Mouse (Mus musculus): ENCODE measurements at regions not wholly inside any gene's neighbourhood (a gene's known extent, or its start where the extent isn't known, plus 50 kb on each side); places are given as distances from the start of the nearest gene placed in this dataset.

- WGBS, result 87% methylated on average over 1 of the region's 1 CpGs
Measured at GRCm38 (mm10) chr15:29104541-29104940, 901.0 kb downstream of the Dnah5 start.

DNA sequence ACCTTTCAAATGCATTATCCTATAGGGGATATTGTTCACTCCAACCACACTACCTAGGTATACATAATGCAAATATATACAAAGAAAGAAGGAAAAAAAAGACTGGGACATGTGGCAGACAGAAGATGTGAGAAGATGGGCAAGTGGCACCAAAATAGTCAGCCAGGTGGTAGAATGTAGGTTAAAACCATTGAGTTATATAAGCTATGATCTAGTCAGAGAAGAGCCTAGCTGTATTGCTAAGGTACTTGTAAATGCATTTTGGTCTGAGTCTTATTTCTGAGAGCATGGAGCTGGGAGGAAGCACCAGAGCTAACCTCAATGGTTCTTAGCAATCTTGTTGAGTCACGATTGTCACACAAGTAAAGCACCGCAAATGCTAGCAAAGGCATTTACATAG, 943.1 kb downstream of the Dnah5 start:
- H3K27me3 ChIP-seq (ENCODE audit: control insufficient read depth, insufficient read depth, low read length), result no peaks in the 10 kb centered on the region
- no peaks in the 10 kb centered on the region for H3K36me3 ChIP-seq (ENCODE audit: control insufficient read depth, insufficient read depth, low read length)
- H3K4me3 ChIP-seq (ENCODE audit: extremely low read depth, insufficient read depth, insufficient read length), result no peak overlapping the region
- WGBS, result 89% methylated on average over 2 of the region's 2 CpGs
- TF ChIP-seq POLR2A (IDR thresholded peaks at IDR 0.05; ENCODE audit: low read depth, low read length) (no peak), CTCF (IDR thresholded peaks at IDR 0.05; ENCODE audit: extremely low read depth, insufficient read depth, insufficient read length, insufficient replicate concordance) (no peak)
- DNase-seq (ENCODE audit: low read depth in 1 of 2, low spot score in 2 of 2), result no peak
- H3K27ac ChIP-seq (ENCODE audit: insufficient read depth, low read length), result no peak overlapping the region
- H3K4me1 ChIP-seq (ENCODE audit: control insufficient read depth, insufficient read depth, insufficient read length), result no peaks in the 10 kb centered on the region

More at GRCm38 (mm10) chr15:29104541-29104940, 901.0 kb downstream of the Dnah5 start:
- TF ChIP-seq POLR2A (IDR thresholded peaks at IDR 0.05; ENCODE audit: low read depth, low read length) (no peak), CTCF (IDR thresholded peaks at IDR 0.05; ENCODE audit: extremely low read depth, insufficient read depth, insufficient read length, insufficient replicate concordance) (no peak)
- no peak for DNase-seq (ENCODE audit: low read depth in 1 of 2, low spot score in 2 of 2)
- Histone ChIP-seq H3K27me3 (ENCODE audit: control insufficient read depth, insufficient read depth, low read length) (no peaks in the 10 kb centered on the region), H3K36me3 (ENCODE audit: control insufficient read depth, insufficient read depth, low read length) (no peaks in the 10 kb centered on the region), H3K4me3 (ENCODE audit: extremely low read depth, insufficient read depth, insufficient read length) (no peak overlapping the region), H3K27ac (ENCODE audit: insufficient read depth, low read length) (no peak overlapping the region), H3K4me1 (ENCODE audit: control insufficient read depth, insufficient read depth, insufficient read length) (no peaks in the 10 kb centered on the region)

All from spleen, adult 2 months (tissue).